Mouse (Mus musculus) stomach, postnatal 0 days (tissue): Measurements from ENCODE around the gene Stat1.

Experiments used
- CTCF ChIP-seq: IDR thresholded peaks from 2 replicates; pipeline ENCODE4 v1.5.1; 2016; ENCODE audit warnings: antibody characterized with exemption, low read depth, mild to moderate bottlenecking, moderate library complexity
- EP300 ChIP-seq: optimal IDR thresholded peaks from 2 replicates; pipeline ENCODE3; 2016; ENCODE audit warnings: antibody characterized with exemption

DNA sequence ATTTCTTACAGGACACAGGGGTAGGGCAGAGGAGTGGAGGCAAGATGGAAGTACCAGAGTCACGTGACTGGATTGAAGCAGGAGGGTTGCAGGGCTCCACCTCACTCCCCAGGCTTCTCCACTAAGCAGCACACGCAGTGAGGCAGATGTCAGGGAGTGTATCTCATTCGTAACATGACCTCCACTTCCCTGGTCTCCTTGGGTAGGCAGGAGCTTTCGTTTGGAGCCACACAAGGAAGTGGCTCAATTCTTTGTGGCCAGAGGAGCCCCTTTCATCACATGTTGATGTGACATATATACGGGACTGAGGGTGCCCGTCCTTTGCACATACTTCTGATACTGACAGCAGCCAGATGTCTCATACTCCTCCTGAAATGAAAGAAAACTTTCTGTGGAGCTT lies 10.6 kb downstream of the Stat1 start:
- TF ChIP-seq CTCF (no peak), EP300 (no peak)
